Mouse (Mus musculus) T-helper 2 cell (primary cell): ENCODE data around the gene Fdxacb1.

Experiments used
- in situ Hi-C: fragments of 300-600 bp; cut with MboI, MseI; formaldehyde crosslinking; loops from one replicate; pipeline ENCODE4 v1.15.1; 2025; ENCODE audit warnings: high pct_unique_total_duplicates

Gene Fdxacb1

GRCm38 (mm10) chr9:50768107-50769002 lies at the start of gene Fdxacb1:
Fdxacb1 (plus strand) TSS chr9:50768236.
- in situ Hi-C loops, result no loop called here

GRCm38 (mm10) chr9:50718878-50719277 lies 49.2 kb upstream of the Fdxacb1 start:
- in situ Hi-C loops, result no loop called here

GRCm38 (mm10) chr9:50721061-50721460 lies 47.0 kb upstream of the Fdxacb1 start:
- in situ Hi-C loops, result no loop called here

GRCm38 (mm10) chr9:50722451-50722911 lies 45.6 kb upstream of the Fdxacb1 start:
- in situ Hi-C loops, result no loop called here

- in situ Hi-C loops, result no loop called here
Observed at GRCm38 (mm10) chr9:50723406-50723805, 44.6 kb upstream of the Fdxacb1 start.

GRCm38 (mm10) chr9:50724147-50724546 lies 43.9 kb upstream of the Fdxacb1 start:
- in situ Hi-C loops, result no loop called here

- in situ Hi-C loops, result no loop called here
Observed at GRCm38 (mm10) chr9:50724661-50725330, 43.2 kb upstream of the Fdxacb1 start.

- in situ Hi-C loops, result no loop called here
Observed at GRCm38 (mm10) chr9:50725921-50726590, 42.0 kb upstream of the Fdxacb1 start.

- in situ Hi-C loops, result no loop called here
Observed at GRCm38 (mm10) chr9:50727171-50727924, 40.7 kb upstream of the Fdxacb1 start.

- in situ Hi-C loops, result no loop called here
Observed at GRCm38 (mm10) chr9:50727925-50728651, 39.9 kb upstream of the Fdxacb1 start.

GRCm38 (mm10) chr9:50729600-50729999 lies 38.4 kb upstream of the Fdxacb1 start:
- in situ Hi-C loops, result no loop called here

- in situ Hi-C loops, result no loop called here
Observed at GRCm38 (mm10) chr9:50732560-50732959, 35.5 kb upstream of the Fdxacb1 start.

- in situ Hi-C loops, result no loop called here
Observed at GRCm38 (mm10) chr9:50734989-50735388, 33.0 kb upstream of the Fdxacb1 start.

GRCm38 (mm10) chr9:50738914-50739870 lies 28.8 kb upstream of the Fdxacb1 start, which contains the start of gene Dixdc1:
Dixdc1 (minus strand) TSS chr9:50739517.
- in situ Hi-C loops, result no loop called here

GRCm38 (mm10) chr9:50740867-50741784 lies 26.9 kb upstream of the Fdxacb1 start:
- in situ Hi-C loops, result no loop called here

GRCm38 (mm10) chr9:50742261-50742660 lies 25.8 kb upstream of the Fdxacb1 start:
- in situ Hi-C loops, result no loop called here

- in situ Hi-C loops, result no loop called here
Observed at GRCm38 (mm10) chr9:50742744-50743143, 25.3 kb upstream of the Fdxacb1 start.

GRCm38 (mm10) chr9:50745806-50746205 lies 22.2 kb upstream of the Fdxacb1 start:
- in situ Hi-C loops, result no loop called here
